Mouse (Mus musculus) fibroblast of lung, adult 2 months (primary cell): ENCODE data around the gene Gm11034.

Experiments
- DNase-seq: peaks from one replicate; pipeline ENCODE4 v3.0.0-alpha.2; 2011; ENCODE audit warnings: low read depth

The Gm11034 gene

DNA sequence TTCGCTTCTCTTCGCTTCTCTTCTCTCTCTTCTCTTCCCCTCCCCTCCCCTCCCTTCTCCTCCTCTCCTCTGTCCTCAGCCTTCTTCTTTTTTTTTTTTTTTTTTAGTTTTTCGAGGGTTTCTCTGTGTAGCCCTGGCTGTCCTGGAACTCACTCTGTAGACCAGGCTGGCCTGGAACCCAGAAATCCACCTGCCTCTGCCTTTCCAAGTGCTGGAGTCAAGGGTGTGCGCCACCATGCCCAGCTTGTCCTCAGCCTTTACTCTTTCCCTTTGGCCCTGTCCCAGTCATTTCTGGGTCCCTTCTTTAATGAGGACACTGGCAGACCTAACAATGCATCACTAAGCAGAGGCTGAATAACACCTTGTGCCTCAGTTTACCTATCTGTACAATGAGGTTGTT, at the start of gene Gm11034:
Gm11034 (minus strand) TSS at position 101 of the 400 bp plus-strand sequence.
- DNase-seq: no peak

DNA sequence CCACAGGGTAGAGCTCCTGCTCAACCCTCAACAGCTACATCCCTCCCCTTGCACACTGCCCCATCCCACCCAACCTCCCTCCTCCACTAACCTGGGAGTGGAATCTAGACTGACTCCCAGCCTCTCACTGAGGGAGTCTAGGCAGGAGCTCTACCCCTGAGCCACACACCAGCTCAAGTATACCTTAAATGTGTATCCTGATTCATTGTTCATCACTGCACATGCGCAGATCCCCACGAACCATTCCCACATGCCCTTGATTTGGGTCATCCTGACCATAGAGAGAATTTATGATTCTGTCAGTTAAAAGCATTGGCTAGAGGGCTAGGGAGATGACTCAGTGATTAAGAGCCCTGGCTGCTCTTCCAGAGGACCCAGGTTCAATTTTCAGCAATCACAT, 49.3 kb upstream of the Gm11034 start:
- DNase-seq: no peak

DNA sequence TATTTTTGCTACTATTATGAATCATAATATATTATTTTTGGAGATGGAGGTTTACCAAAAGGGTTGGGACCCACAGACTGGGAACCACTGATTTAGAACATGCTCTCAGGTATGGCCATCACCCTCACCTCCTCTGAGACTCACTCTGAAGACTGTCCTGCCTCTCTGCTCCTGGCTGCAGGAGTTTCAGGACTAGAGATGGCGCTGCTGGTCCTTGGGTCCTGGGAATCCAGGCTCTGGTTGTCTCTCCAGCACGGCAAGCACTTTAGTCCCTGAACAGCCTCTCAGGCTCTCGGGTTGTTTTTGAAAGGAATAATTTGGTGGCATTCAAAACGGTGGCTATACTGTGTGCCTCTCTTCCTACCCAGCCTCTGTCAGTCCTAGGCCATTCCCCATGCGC, 48.4 kb upstream of the Gm11034 start:
- DNase-seq: no peak

DNA sequence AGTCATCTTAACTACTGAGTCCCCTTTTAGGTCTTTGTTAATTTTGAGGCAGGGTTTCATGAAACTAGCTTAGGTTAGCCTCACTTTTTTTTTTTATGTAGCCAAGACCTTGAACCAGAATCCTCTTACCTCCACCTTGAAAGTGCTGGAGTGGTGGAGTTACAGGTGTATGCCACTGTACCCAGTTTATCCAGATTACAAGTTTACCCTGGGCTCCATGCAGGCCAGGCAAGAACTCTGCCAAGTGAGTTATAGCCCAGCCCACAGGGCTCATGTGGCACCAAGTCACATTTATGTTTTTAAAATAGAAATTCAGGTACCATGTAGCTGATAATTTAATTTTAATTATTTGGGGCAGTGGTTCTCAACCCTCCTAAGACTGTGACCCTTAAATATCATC, 48.0 kb upstream of the Gm11034 start:
- DNase-seq: no peak

DNA sequence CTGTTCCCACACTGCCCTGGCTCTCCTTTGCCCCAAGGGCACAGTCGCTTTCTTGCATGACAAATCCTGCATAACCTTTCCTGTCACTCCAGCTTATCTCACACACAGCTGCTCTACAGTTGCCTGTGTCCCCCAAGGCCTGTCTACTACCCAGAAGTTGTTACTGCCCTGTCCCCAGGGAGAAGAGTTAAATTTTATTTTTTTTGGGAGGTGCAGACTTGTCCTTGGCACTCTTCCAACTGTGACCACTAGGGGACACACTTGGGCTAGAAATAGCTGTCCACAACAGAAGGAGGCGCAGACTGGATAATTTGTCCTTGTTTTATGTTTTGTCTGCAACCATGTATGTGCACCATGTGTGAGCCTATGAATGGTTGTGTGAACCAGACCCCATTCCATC, 47.6 kb upstream of the Gm11034 start:
- no peak for DNase-seq

DNA sequence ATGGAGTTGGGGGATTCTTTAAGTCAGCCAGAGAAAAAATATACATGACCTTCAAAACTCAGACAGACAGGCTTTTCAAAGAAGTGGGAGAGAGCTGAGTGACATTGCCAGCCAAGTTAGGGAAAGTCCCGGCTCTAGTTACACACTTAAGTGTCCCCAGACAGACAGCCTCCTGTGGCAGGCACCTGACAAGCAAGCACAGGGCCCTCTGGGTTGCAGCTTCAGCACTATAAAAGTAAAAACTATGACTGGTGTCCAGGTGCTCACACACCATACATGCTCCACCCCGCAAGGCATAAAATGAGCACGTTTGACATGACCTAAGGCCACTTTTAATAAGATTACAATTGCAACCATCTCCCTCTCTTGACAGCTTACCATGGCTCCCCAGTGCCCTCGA, 47.1 kb upstream of the Gm11034 start:
- no peak for DNase-seq

DNA sequence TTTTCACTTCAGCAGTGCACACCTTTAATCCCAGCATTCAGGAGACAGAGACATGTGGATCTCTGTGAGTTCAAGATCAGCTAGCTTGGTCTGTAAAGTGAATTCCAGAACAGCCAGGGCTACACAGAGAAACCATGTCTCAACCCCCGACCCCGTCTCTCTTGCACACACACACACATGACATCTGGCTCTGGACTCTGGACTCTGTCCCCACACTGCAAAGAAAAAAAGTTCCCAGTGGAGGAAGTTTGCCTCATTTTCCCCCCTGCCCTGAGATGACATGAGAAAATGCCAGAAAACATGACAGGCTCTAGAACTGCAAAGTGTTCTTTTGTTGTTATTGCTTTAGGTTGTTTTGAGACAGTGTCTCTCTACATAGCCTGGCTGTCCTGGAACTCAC, 46.4 kb upstream of the Gm11034 start:
- DNase-seq: no peak

DNA sequence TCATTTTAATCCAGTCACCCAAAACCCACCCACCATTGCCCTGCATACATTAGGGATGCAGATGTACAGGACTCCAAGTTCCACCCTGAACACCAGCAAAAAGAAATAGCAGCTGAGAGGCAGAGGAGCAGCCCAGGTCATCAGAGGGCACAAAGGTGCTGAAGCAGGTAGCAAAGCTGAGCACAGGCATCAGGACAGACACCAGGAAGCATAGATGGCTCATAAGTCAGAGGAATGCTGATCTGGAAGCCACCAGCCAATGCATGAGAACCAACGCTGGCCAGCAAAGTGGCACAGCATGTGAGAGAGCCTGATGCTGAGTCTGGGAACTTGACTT, 44.4 kb upstream of the Gm11034 start:
- no peak for DNase-seq

DNA sequence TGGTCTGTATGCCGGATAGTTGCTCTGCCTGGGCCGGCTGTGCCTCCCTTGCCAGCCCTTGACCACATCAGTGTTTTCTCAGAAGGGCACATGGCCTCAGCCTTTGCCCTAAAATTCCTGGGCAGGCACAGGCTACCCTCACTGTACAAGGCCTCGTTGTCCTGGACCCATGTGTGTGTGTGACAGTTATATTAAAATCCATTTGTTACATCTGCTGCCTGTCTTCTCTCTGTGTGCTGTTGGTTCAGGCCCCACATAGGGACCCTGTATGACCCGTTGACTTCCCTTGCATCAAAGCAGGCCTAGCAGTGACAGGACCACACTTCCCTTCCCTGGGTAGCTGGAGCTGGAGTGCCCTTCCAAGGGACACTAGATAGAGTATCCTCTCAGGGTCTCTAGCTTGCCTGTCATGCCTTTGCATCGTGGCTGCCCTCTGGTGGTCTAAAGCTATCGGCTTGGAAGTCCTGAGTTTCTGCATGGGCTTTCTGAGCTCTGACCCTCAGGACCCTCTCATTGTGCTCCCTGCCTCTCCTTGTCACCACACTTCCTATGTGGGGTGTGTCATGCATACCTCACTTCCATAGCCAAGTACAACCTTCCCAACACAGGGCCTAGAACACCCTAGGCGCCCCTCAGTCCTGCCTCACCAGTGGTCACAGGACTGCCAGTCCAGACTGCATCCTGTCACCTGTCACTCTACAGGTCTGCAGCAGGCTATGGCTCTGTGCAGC, 43.9 kb upstream of the Gm11034 start:
- DNase-seq: no peak

DNA sequence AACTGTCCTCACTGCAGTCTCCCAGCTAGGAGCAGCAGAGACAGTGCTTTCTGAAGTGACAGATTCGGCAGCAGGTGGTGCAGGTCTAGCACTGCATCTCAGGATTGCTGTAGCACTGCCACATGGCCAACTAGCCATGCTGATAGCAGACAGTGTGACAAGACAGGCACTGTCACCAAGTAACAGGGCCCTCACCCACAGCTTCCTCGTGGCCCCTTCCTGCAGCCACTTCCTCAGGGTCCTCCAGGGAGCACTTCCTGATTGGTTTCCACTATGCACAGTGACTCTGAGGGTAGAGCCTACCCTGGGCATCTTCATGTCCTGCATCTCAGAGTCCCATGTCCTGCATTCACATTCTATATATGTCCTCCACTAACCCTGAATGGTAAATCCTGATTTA, 31.2 kb upstream of the Gm11034 start:
- DNase-seq: no peak

DNA sequence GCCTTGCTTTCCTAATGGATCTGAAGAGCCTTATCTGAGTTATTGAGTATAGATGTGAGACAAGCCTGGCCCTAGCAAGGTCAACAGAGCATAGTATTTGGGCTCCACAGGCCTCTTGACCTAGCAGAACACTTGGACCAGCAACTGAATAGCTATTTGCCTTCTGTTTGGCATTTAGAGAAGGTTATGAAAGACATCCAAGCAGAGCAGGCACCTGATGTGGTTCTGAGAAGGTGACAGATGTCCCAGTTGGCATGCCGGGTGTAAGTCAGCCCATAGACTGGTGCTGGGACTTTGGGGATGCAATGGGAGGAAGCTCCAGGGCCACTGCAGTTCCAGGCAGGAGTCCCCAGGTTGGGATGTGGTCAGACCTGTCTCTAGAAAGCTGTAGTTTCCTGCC, 28.8 kb upstream of the Gm11034 start:
- no peak for DNase-seq

DNA sequence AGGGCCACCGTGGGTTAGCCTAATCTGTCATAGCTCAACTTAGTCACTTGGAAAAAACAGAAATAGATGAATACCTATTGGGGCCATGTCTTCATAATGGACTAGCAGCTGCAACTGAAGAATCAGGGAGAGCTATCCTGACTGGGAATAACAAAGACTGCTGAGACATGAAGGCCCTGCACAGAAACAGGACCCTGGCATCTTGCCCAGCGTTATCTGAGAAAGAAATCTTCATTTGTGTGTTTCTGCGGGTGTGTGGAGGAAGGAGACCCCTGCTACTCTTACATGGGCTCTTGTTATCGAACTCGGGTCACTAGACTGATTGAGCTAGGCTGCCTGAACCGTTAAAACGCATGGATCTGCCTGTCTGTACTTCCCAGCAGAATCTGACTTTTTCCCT, 27.5 kb upstream of the Gm11034 start:
- DNase-seq: no peak

DNA sequence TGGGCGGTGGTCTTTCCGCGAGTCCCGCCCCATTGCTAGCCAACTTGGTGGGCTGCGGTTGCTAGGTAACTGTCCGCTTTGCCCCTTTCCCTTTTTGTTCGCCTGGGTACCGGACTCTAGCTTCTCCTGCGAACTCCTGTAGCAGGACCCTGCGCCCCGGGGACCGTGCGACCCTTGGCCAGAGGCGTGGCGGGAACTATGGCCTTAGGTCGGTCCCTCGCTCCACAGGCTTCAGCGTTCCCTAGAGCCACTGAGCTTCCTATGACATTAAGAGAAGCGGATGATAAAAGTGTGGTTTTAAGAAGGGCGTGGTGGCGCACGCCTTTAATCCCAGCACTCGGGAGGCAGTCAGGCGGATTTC, 26.9 kb upstream of the Gm11034 start:
- no peak for DNase-seq

DNA sequence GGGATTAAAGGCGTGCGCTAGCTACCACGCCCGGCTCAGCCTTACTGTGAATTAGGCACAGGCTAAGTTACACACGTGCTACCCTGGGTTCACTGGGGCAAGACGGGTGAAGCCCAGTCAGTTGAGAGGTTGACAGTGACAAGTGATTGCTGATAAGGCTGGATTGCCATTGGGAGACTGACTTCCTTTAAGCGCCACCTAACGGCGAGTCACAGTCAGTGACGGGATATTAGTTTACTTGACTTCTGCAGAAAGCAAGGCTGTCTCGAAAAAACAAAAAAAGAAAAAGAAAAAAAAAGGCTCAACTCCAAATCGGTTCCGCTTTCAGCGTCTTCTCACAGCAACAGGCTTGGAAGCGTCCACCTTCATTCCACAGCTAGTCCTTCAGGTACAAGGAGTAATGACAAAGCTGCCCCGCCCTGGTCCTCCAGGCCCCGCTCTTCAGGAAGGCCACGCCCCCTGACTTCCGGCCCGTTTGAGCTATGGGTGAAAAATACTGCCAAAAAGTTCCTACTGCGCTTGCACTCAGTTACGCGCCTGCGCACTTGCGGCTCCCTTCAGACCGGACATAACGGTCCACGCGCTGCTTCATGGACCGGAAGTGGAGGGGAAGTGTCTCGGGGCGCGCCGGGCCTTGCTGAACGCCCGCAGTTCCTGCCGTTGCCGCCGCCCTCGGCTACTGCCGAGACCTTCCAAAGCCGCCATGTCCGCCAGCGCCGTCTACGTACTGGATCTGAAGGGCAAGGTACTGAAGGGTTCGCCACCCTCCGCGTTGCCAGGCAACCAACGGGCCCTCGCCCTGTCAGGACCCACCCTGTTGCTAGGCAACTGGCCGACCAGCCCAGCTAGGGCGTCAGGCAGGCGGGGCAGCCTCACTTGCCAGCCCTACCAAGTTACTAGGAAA, 26.3 kb upstream of the Gm11034 start, which contains the start of gene Ap1m1:
Ap1m1 (plus strand) TSS at position 520 of the 904 bp plus-strand sequence.
- peak; percentile 98 for DNase-seq

DNA sequence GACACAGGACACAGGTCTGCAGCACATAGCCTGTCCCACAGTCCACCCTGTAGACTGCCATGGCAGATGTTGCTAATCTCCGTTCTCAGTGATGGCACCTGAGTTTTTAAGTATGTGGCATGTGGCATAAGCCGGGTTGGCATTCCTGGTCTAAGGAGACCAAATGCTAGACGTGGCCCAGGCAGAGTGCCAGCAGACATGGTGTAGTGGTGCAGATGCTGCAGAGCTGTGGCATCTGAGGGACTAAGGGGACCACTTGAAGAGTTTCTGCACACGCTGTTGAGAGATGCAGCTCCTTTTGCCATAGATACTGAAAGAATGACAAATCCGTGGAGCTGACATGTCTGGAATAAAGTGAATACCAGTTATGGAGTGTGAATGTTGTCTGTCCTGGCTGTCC, 9.2 kb upstream of the Gm11034 start:
- no peak for DNase-seq

DNA sequence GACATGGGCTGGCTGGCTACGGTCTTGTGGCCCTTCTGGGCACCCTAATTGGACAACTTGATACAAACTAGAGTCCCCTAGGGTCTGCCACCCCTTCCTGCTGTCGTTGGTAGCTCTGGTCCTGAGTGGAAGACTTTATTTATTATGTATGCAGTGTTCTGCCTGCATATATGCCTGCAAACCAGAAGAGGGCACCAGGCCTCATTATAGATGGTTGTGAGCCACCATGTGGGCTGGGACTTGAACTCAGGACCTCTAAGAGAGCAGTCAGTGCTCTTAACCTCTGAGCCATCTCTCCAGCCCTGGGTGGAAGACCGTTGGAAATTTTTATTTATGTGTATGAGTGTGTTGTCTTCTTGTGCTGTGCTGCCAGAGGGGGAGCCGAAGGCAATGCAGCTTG, 7.3 kb upstream of the Gm11034 start:
- no peak for DNase-seq

DNA sequence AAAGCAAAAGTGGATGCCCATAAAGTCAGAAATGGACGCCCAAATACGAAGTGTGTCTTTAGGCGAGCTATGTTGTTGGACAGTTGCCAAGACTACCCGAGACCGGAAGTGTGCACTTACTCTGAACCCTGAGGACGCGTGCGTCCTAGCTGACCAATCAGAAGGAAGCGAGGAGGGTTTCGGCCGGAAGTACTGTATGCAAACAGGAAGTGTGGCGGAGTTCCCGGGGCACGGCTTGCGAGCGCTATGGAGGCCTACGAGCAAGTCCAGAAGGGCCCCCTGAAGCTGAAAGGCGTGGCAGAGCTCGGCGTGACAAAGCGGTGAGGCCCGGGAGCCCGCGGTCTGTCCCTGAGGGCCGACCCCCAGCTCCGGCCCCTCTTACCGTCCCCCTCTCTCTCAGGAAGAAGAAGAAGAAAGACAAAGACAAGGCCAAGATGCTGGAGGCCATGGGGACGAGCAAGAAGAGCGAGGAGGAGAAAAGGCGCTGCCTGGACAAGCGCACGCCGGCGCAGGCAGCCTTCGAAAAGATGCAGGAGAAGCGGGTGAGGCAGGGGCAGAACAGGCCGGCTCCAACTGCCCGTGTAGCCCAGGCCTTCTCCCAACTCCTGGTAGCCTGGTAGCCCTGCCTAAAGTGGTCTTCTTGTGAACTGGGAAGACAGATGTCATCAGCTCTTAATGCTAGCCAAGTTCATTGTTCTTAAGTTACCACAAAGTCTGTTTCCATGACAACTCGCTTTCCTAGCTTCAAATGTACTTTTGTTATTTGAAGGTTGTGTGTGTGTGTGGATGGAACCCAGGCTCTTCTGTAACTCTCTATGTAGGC, 6.3 kb upstream of the Gm11034 start, which contains the start of gene Fam32a:
Fam32a (plus strand) TSS at position 190 of the 823 bp plus-strand sequence.
- DNase-seq: peak; percentile 90

DNA sequence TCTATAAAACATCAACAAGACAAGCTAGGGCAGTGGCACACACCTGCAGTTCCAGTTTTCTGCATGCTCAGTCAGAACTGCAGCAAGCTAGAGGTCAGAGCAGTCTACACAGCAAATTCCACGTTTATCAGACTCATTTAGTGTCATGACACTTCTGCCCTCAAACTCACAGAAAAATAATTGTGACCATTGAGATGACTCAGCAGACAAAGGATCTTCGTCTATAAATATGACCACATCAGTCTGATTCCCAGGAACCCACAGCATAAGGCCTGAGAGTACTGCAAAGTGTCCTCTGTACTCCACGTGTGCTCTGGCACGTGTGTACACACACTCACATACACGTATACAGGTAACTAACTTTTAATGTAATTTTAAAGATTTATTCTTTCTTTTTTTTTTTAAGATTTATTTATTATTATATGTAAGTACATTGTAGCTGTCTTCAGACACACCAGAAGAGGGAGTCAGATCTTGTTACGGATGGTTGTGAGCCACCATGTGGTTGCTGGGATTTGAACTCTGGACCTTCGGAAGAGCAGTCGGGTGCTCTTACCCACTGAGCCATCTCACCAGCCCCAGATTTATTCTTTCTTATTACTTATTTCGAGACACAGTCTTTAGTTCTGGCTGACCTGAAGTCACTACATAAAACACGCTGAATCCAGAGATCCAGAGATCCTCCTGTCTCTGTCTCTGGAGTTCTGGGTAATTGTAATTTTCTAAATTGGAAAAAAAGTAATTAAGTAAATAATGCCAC, 5.5 kb upstream of the Gm11034 start:
- no peak for DNase-seq

DNA sequence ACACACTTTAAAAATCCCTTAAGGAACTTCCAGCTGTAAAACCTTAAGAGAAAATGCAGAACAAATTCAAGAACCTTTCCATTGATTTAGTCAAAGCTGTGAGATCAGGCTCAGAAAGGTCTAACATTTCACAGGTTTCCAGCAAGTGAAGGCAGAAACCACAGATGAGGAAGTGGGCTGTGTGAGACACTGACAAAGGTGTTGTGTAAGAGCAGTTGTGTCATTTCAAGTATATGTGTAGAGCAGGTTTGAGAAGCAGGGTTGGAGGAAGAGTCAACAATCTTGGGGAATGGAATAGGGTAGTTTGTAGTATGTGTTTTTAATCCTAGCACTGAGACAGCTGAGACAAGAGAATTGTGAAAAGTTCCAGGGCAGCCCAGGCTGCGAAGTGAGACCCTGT, 2.4 kb upstream of the Gm11034 start:
- DNase-seq: no peak

DNA sequence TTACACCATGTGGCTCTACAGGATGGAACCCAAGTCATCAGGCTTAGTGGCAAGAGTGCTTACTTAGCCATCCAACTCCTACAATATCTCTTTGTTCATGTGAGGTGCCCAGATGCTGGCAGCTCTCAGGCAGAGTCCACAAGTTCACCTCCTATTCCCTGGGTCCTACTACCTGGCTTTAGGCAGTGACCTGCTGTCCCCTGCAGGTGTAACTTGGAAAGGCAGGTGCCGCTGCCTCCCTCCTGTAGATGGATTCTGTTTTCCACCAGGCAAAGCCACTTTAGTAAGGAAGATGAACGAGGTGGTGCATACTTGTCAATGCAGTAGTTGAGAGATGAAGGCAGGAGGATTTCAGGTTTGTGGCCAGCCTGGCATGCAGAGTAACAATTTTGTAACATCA, 1.6 kb upstream of the Gm11034 start:
- DNase-seq: no peak

DNA sequence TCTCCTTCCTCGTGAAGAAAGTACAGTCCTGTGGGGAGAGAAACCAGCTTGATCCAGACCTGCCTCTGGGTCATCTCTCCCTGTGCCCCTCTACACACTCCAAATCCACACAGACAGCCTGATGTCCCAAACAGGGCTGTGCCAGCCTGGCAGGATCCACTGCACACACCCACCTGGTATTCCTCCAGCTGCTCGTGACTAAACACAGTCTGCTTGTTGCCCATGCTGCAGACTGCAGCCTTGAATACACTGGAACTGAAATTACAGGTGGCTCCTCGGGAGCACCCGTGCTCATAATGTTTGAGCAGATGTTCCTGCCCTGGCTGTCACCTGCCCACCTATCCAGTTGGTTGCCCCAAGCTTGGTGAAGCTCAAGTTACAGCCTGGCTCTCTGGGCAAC, 685 bp downstream of the Gm11034 start, which contains the start of gene Cib3:
Cib3 (minus strand) TSS at position 87 of the 400 bp plus-strand sequence.
- no peak for DNase-seq

DNA sequence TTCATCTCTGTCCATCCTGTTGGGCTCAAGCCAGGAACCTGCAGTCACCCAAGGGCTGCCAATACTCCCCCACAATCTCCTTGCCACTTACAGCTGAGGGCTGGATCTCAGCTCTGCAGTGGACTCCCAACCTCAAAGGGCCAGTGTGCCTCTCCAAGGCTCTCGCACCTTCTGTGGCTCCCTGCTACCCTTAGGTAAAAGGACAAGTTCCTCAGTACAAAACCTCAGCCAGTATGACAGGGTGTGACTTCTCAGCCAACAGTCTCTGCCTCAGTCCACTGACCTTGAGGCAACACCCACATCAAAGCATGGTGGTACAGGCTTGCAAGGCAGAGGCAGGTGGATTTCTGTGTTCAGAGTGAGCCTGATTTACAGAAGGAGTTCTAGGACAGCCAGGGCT, 1.6 kb downstream of the Gm11034 start:
- no peak for DNase-seq
